Mouse (Mus musculus) embryonic facial prominence, embryonic 11.5 days (tissue): Measurements from ENCODE around the gene Ulk3. TPM values are rescaled to one million over a fixed set of nuclear protein-coding genes. Genes with fewer than 3 reads are reported as not detected.

Experiments
- ATAC-seq: fragments of 200-750 bp; cut with Nextera tagmentation; replicated peaks from 2 replicates; pipeline ENCODE4 v1.8.0; 2017; ENCODE audit warnings: low read depth; ENCODE audit not compliant: insufficient number of reproducible peaks, low FRiP score, low TSS enrichment
- DNase-seq: peaks from one replicate; pipeline ENCODE4 v3.0.0-alpha.2; 2015; ENCODE audit warnings: low spot score
- H3K27ac ChIP-seq: fragments of 300-500 bp; sonication (generic); replicated peaks from 2 replicates; pipeline ENCODE4 v1.5.1; 2014; ENCODE audit warnings: mild to moderate bottlenecking, low read depth, low read length, control low read depth
- H3K27me3 ChIP-seq: fragments of 300-500 bp; sonication (generic); 2 replicates; pipeline ENCODE4 v1.6.1; 2014; ENCODE audit warnings: mild to moderate bottlenecking, low read length, moderate library complexity, mixed read lengths; ENCODE audit not compliant: control insufficient read depth, insufficient read depth
- H3K36me3 ChIP-seq: fragments of 300-500 bp; sonication (generic); replicated peaks from 2 replicates; pipeline ENCODE4 v1.6.1; 2014; ENCODE audit warnings: low read depth, mild to moderate bottlenecking, low read length, moderate library complexity, mixed read lengths; ENCODE audit not compliant: control insufficient read depth, insufficient read depth
- H3K4me1 ChIP-seq: fragments of 300-500 bp; sonication (generic); 2 replicates; pipeline ENCODE4 v1.6.1; 2014; ENCODE audit warnings: low read length, mixed read lengths; ENCODE audit not compliant: control insufficient read depth, insufficient read depth
- H3K4me2 ChIP-seq: fragments of 300-500 bp; sonication (generic); 2 replicates; pipeline ENCODE4 v1.6.1; 2014; ENCODE audit warnings: low read depth, mild to moderate bottlenecking, control low read depth, low read length, moderate library complexity
- H3K4me3 ChIP-seq: fragments of 300-500 bp; sonication (generic); 2 replicates; pipeline ENCODE4 v1.5.1; 2014; ENCODE audit warnings: low read depth, low read length, control low read depth
- H3K9ac ChIP-seq: fragments of 300-500 bp; sonication (generic); replicated peaks from 2 replicates; pipeline ENCODE4 v1.6.1; 2014; ENCODE audit warnings: mild to moderate bottlenecking, control low read depth, low read length
- H3K9me3 ChIP-seq: fragments of 300-500 bp; sonication (generic); replicated peaks from 2 replicates; pipeline ENCODE4 v1.6.1; 2016; ENCODE audit warnings: mild to moderate bottlenecking, low read length, inconsistent platforms, mixed read lengths; ENCODE audit not compliant: control insufficient read depth
- WGBS: fragments of 180-500 bp; shearing (Covaris S2); extraction: QIAGEN DNeasy Blood & Tissue Kit; methylation state at CpG from one replicate; pipeline ENCODE4 v1.1.7; 2014; 5-methylcytosine and 5-hydroxymethylcytosine counted together
- polyA plus RNA-seq: library from polyadenylated mRNA; unstranded; fragments of >200 nt; fragmentation: Nextera tagmentation; extraction: Ambion mirVana; gene quantifications from 2 replicates; pipeline ENCODE4 v1.2.1, GENCODE M21; 2014

The Ulk3 gene
- polyA plus RNA-seq, 1 experiment from 2014 or later: 6.1 TPM

DNA sequence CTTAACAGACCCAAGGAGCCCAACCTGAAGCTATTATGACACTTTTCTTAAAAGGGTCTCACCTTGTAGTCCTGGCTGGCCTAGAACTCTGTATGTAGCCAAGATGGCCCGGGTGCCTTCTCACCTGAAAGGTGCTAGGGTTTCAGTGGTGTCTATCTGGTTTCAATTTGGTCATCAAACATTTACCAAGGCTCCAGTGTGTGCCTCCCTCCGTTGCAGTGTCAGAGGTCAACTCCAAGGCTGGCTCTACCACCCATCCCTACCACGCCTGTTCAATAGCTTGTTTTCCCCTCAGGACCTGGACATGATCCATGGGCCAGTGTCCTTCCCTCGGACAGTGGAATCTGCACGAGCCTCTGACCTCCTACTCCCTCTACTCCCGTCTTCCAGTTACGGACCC, 35.0 kb downstream of the Ulk3 start:
- H3K36me3 ChIP-seq: peaks cover 3% of the 10 kb centered on the region
- WGBS: 76% methylated on average over 7 of the region's 7 CpGs

DNA sequence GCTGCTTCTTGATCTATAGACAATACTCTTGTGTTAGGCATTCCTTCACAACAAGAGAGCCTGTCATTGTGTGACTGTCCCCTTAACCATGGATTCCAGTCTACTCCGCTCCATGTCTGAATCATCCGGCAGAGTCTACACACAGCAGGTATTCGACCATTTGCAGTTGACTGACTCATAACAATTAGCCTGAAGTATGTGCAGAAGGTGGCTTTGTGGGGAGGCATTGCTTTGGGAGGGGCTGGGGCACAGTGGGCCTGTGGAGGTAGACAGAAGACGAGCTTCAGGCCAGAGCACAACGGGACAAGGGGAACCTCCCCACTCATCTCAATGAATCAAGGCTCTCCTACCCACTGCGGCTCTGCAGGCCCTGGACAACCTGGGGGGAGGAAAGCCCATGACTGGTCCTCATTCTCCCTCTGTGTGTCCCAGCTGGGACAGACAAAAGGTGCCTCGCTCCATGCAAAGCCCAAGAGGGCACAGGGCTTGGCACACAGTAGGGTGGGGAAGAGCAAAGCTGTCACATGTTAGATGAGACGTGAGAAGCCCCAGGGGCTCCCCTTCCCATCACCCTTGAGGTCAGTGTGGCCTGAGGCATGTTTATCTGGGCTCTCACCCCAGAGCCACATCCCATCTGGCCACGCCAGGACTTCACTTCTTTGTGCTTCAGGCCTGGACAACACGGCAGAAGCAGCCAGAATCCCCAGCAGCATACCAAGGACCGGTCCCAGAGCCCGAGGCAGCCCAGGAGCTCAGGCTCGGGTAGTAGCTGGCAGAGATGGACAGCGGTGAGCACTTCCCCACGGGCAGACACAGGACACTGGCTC, 36.6 kb downstream of the Ulk3 start:
- Histone ChIP-seq H3K4me3 (no peak overlapping the region), H3K36me3 (peaks cover 3% of the 10 kb centered on the region), H3K27ac (no peak overlapping the region), H3K4me1 (no peaks in the 10 kb centered on the region), H3K27me3 (no peaks in the 10 kb centered on the region), H3K9ac (no peak overlapping the region), H3K4me2 (no peak overlapping the region), H3K9me3 (no peaks in the 10 kb centered on the region)
- ATAC-seq (no peak), DNase-seq (no peak)
- 79% methylated on average over 15 of the region's 15 CpGs for WGBS

More for the DNA sequence above, 35.0 kb downstream of the Ulk3 start:
- DNase-seq: no peak
- Histone ChIP-seq H3K9ac (no peak overlapping the region), H3K27me3 (no peaks in the 10 kb centered on the region), H3K9me3 (no peaks in the 10 kb centered on the region), H3K4me3 (no peak overlapping the region), H3K27ac (no peak overlapping the region), H3K4me2 (no peak overlapping the region), H3K4me1 (no peaks in the 10 kb centered on the region)
- no peak for ATAC-seq

DNA sequence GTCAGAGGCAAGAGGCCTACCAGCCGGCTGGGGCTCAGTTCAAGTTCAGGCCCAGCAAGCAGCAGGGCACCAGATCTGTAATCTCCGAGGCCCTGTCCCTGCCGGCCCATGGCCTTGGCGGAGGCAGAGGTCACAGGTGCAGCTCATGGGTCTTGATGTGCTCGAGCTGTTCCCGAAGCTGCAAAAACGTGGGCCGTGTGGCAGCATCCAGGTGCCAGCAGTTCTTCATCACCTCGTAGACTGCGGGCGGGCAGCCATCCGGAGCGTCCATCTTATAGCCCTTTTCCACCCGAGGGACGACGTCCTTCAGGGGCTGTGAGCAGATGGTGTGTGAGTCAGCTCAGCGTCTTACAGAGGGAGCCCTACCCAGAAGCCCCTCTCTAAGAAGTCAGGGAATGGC, 37.9 kb downstream of the Ulk3 start:
- no peak overlapping the region for H3K4me3 ChIP-seq
- H3K4me1 ChIP-seq: no peaks in the 10 kb centered on the region
- H3K27ac ChIP-seq: no peak overlapping the region
- H3K9ac ChIP-seq: no peak overlapping the region
- no peak for ATAC-seq
- no peaks in the 10 kb centered on the region for H3K9me3 ChIP-seq
- DNase-seq: no peak
- H3K4me2 ChIP-seq: no peak overlapping the region
- peaks cover 3% of the 10 kb centered on the region for H3K36me3 ChIP-seq
- WGBS: 88% methylated on average over 17 of the region's 17 CpGs
- H3K27me3 ChIP-seq: no peaks in the 10 kb centered on the region

DNA sequence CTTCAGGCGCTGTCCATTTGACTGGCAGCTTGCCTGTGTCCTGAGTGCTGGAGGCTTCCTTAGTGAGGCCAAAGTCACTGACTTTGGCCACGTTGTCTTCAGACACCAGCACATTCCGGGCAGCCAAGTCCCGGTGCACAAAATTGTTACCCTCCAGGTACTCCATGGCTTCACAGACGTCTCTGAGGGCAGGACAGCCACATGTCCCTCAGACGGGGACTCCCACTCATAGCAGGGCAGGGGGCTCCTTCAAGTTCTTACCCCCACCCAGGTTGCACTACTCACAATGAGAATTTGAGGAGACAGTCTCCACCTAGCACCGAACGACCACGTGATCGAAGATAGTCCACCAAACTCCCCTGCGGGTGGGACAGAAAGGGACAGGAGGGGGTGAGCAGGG, 38.6 kb downstream of the Ulk3 start:
- no peaks in the 10 kb centered on the region for H3K27me3 ChIP-seq
- 91% methylated on average over 11 of the region's 11 CpGs for WGBS
- no peak overlapping the region for H3K9ac ChIP-seq
- no peak overlapping the region for H3K27ac ChIP-seq
- H3K9me3 ChIP-seq: no peaks in the 10 kb centered on the region
- H3K4me1 ChIP-seq: no peaks in the 10 kb centered on the region
- DNase-seq (no peak), ATAC-seq (no peak)
- H3K4me3 ChIP-seq: no peak overlapping the region
- peaks cover 3% of the 10 kb centered on the region for H3K36me3 ChIP-seq
- no peak overlapping the region for H3K4me2 ChIP-seq

DNA sequence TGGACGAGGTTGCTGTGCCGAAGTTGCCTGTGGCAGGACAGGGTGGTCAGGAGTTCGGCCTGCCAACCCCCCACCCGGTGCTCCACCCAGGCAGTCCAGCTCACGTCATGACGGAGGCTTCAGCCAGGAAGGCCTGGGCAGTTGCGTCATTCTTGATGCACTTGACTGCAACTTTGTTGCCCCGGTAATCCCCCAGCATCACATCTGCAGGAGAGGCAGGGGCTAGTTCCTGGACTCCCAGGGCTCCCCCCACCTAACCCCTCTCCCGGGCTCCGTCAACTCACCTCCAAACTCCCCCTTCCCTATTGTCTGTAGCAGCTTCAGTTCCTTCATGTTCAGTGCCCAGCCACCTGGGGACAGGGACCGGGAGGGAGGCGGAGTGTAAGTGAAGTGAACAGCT, 39.5 kb downstream of the Ulk3 start:
- ATAC-seq: no peak
- no peak overlapping the region for H3K9ac ChIP-seq
- no peak overlapping the region for H3K4me2 ChIP-seq
- no peaks in the 10 kb centered on the region for H3K4me1 ChIP-seq
- H3K4me3 ChIP-seq: no peak overlapping the region
- DNase-seq: no peak
- peaks cover 3% of the 10 kb centered on the region for H3K36me3 ChIP-seq
- 89% methylated on average over 12 of the region's 12 CpGs for WGBS
- no peaks in the 10 kb centered on the region for H3K9me3 ChIP-seq
- no peaks in the 10 kb centered on the region for H3K27me3 ChIP-seq
- no peak overlapping the region for H3K27ac ChIP-seq

DNA sequence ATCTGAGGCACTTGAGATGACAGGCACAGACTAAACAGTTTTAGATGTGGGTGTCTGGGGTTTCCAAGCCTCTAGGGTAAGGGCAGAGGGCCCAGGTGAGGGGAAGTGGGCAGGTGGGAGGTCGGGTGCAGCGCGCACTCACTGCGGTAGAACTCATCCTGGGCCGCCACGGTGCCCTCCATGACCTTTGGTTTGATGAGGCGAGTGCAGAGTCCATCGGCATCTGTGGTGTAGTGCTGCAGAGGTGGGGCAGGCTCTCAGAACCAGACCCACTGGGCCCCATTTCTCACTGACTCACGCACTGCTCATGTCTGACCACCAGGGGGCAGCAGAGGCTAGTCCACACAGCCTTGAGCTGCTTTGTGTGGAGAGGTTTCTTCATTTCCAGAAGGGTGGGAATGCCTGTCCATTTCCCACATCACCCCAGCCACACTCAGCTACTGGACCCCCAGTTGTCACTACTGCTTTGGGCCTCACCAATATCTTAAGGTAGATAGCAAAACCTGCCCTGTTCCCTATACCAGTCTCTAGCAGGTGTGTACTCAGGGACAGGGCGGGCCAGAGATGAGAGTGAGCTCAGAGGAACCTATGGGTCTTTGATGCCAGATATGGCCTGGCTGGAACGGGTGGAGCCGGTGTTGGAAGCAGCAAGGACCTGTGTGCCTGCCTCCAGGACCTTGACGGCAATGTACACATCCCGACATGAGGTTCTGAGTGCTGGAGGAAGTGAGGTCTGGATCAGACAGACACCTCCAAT, 40.0 kb downstream of the Ulk3 start:
- H3K27ac ChIP-seq: no peak overlapping the region
- no peaks in the 10 kb centered on the region for H3K27me3 ChIP-seq
- DNase-seq (peak; percentile 77), ATAC-seq (peak; percentile 57; the same call in 1 of the 2 replicates)
- WGBS: 68% methylated on average over 14 of the region's 14 CpGs
- H3K36me3 ChIP-seq: peaks cover 3% of the 10 kb centered on the region
- no peak overlapping the region for H3K9ac ChIP-seq
- H3K4me3 ChIP-seq: no peak overlapping the region
- no peak overlapping the region for H3K4me2 ChIP-seq
- H3K9me3 ChIP-seq: no peaks in the 10 kb centered on the region
- no peaks in the 10 kb centered on the region for H3K4me1 ChIP-seq

DNA sequence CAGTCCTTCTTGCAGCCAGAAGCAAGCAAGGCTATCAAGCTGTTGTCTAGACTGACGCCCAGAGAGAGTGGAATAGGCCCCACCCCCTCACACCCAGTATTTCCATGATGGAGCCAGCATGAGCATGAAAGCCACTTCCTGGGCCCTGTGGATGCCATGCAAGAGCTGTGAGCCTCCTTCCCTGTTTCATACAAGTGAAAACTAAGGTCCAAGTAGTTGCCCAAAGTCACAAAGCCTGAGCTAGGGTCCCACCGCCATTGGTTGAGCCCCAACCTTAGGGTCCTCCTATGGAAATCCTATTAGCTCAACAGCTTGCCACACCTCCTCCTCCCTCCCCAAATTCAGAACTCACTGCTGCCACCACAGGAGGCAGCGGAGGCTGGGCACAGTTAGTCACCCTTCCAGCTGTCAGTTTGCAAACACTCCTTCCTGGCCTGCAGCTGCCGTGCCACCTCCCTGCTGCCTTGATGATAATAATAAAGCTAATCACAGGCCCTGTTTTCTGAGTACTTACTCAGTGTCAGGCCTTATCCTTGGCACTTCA, 44.3 kb downstream of the Ulk3 start:
- H3K27ac ChIP-seq: no peak overlapping the region
- no peak overlapping the region for H3K9ac ChIP-seq
- ATAC-seq: no peak
- no peaks in the 10 kb centered on the region for H3K9me3 ChIP-seq
- peaks cover 12% of the 10 kb centered on the region for H3K4me1 ChIP-seq
- H3K27me3 ChIP-seq: no peaks in the 10 kb centered on the region
- H3K4me3 ChIP-seq: no peak overlapping the region
- H3K36me3 ChIP-seq: no peaks in the 10 kb centered on the region; the same call in none of the 2 replicates
- DNase-seq: no peak
- H3K4me2 ChIP-seq: no peak overlapping the region
- 49% methylated on average over 4 of the region's 4 CpGs for WGBS

DNA sequence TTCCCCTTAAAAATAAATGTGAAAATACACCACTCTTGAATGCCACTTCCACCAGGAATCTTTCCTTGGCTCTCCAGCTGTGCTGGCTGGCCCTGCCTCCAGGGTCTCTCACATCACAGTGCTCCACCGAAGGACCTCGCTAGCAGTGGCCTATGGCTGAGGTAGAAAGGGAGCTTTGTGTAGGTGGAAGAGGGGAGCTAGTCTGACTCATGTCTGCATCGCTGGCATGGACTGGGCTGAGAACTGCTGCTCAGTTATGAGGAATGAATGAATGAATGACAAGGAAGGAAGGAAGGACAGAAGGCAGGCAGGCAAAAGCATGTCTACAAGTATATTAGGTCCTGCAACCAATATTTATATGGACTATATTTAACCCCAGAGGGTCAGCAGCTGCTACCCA, 48.0 kb downstream of the Ulk3 start:
- Histone ChIP-seq H3K9ac (no peak overlapping the region), H3K36me3 (no peaks in the 10 kb centered on the region; the same call in none of the 2 replicates), H3K4me2 (no peak overlapping the region)

More for the DNA sequence above, 48.0 kb downstream of the Ulk3 start:
- peaks cover 37% of the 10 kb centered on the region for H3K4me1 ChIP-seq
- no peaks in the 10 kb centered on the region for H3K9me3 ChIP-seq
- H3K27ac ChIP-seq: 0 out of 2 replicates have a peak overlapping the region, but pooled peaks have one; percentile 28
- DNase-seq (no peak), ATAC-seq (no peak)
- H3K27me3 ChIP-seq: no peaks in the 10 kb centered on the region
- 39% methylated on average over 3 of the region's 3 CpGs for WGBS
- no peak overlapping the region for H3K4me3 ChIP-seq
